Mouse (Mus musculus) liver (tissue): ENCODE results near the gene Zfp346.
"Not testable (repeated sequence)": the region's sequence is repeated elsewhere in the genome, so short reads cannot be mapped to it uniquely, and the experiment has no call there.

ENCODE experiments used
- DNase-seq: peaks from one replicate; pipeline ENCODE4 v3.0.0-alpha.2; 2020; ENCODE audit warnings: mixed read lengths

Gene Zfp346

DNA sequence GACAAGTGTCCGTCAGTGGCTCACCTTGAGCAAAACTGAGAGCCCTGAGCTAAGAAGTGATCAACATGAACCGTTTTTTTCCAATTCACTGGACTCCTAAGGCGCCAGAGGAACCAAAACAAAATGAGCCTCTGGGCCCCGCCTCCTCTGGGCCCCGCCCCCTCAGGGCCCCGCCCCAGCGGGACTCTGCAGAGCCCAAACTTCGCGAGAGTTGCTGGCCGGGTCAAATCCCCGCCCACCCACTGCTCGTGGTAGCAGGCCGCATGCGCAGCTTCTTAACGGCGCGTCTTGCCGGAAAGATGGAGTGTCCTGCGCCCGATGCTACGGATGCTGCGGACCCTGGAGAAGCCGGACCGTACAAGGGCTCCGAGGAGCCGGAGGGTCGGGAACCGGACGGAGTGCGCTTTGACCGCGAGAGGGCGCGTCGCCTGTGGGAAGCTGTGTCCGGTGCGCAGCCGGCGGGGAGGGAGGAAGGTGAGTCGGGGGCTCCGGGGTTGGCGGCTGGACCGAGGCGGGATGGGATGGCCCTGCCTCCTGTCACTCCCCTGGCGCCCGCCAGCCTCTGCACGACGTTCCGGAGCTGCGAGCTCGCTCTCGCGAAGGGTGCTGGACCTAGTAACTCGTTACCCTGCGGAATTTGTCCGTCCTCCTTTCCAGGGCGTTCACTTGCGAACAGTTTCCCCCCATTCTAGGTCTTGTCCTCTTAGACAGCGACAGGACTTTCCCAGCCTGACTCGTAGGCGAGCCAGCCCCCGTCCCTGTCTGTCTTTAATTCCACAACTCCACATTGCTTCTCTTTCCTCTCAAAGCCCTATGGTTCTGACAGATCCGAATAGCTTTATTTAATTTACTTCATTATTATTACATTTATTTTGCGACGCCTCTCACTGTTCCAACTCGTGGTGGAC is at the start of gene Zfp346:
Gene Zfp346, plus strand, starts transcription at position 267 of the 908 bp plus-strand sequence.
- DNase-seq = peak; percentile 99

DNA sequence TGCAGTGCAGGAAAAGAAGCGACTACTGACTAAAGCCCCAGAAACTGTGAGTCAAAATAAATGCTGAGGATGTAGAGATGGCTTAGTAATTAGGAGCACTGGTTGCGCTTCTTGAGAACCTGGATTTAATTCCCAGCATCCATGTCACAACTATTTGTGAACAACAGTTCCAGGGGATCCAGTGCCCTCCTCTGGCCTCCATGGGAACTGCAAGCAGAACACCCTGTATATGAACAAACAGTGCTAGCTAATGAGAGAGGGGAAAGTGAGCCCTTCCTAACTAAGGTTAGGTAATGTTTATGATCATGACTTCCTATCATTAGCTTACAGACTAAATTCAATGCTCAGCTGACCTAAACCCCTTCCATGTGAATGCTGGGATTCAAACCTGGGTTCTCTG is 47.1 kb upstream of the Zfp346 start:
- DNase-seq = peak; percentile 34

DNA sequence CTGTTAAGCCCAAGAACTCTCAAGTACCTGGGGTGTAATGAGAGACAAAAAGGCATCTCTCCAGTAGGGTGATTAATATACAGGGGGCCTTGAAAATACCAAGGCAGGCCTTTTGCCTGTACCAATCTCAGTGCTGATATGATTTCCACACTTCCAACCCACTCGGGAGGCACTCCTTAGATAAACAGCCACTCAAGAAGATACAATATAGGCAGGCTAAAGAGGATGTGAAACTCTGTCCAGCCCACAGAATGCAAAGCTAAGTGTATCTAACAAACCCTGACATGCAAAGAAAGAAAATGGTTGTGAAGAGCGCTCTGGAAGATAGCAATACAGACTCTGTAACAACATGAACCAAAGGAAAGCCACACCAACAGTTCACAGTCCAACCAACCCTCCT is 41.8 kb upstream of the Zfp346 start:
- no peak for DNase-seq

DNA sequence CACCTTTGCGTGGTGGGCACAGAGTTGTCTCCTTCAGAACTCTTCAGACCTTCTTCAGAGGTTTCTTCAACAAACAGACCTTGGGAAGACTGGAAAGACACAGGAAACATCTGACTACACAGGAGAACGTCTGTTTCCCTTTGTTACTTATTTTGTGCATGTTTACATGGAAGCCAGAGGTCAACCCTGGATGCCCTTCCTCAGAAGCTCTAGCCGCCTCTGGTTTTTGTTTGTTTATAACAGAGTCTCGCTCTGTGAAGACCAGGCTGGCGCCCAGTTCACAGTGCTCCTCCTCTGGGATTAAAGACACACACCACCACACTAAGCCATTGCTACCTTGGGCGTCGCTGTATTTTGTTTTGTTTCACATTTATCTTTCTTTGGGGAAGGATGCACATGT is 35.4 kb upstream of the Zfp346 start:
- DNase-seq = no peak

DNA sequence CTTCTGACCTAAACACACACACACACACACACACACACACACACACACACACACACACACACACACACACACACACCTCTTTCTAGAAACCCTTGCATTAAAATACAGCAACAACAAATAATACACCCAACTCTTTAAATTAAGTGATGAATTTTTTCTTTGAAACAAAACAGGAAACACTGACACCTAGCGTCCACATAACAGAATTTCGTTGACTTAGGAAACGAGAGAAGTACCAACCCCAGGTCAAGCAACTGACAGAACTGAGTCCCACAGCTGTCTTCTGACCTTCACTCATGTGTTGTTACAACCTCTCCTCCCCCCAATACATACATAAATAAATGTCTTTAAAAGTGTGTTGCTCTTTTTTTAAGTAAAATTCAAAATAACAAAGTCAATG is 33.8 kb upstream of the Zfp346 start:
- DNase-seq = no peak

DNA sequence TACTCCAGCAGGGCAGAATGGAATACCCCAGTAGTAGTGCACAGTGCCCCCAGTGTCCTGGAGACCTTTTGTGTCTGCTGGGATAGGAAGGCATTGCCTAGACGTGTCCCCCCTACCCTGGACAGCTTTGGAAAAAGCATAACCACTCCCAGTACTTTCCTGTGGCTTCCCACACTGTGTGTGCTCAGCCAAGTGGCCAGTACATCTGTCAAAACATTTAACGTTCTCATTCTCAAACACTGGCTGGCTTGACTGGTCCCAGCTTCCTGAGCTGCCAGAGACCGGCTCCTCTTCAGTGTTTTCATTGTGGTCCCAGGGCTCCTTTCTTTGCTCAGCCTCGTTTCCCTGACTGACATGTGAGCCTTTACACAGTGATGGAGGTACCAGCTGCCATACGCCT is 29.5 kb upstream of the Zfp346 start:
- DNase-seq = no peak

DNA sequence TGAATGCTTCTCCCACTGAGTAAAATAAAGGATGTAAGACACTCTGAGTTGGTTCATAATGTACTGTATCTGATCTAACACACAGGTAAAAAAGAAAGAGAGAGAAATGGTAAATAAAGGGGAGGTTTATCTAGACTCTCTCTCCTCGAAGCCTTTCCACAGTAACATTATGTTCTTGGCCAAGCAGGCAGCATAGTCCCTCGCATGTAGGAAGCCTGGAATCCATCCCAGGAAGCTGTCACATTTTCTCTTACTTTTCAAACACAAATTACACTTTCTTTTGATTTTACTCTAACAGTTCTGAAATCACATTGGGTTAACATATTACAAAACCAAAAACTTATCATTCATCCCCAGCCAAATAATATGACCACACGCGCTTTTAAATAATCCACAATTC is 12.5 kb upstream of the Zfp346 start:
- DNase-seq = no peak

DNA sequence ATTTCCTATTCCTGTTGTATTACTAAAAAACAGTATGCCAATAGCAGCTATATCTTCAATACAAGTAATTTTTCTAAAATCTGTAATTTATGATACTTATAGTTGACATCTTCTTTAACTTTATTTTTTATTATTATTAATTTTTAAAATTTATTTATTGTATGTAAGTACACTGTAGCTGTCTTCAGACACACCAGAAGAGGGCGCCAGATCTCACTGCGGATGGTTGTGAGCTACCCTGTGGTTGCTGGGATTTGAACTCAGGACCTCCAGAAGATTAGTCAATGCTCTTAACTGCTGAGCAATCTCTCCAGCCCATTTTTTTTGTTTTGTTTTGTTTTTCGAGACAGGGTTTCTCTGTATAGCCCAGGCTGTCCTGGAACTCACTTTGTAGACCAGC is 7.3 kb upstream of the Zfp346 start:
- not testable (repeated sequence) for DNase-seq

DNA sequence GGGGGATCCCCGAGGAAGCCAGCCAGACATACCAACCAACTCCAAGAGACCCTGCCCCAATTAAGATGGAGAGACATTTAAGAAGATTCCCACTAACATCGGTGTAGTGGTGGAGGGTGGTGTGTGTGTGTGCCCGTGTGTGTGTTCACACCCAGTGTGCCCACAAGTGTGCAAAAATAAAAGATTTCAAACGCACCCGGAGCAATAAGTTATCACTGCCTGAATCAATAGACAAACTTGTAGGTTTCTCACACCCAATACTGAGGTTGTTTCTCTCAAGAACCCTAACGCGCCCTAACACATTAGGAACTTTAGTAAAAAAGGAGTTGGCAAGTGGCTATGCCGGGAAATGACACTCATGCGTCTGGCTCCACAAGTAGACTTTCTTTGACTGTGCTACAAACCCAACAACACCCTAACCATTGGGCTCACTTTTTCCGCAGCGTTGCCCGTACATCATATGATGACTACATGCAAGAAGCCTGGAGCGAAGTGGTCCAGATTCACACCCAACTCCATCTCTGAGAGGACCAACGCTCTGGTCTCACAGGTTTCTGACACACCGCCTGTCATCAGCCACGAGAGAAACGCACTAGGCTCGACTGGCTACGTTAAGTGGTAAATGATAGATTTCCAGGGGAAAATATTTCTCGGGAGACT is 5.9 kb upstream of the Zfp346 start:
- peak; percentile 39 for DNase-seq

DNA sequence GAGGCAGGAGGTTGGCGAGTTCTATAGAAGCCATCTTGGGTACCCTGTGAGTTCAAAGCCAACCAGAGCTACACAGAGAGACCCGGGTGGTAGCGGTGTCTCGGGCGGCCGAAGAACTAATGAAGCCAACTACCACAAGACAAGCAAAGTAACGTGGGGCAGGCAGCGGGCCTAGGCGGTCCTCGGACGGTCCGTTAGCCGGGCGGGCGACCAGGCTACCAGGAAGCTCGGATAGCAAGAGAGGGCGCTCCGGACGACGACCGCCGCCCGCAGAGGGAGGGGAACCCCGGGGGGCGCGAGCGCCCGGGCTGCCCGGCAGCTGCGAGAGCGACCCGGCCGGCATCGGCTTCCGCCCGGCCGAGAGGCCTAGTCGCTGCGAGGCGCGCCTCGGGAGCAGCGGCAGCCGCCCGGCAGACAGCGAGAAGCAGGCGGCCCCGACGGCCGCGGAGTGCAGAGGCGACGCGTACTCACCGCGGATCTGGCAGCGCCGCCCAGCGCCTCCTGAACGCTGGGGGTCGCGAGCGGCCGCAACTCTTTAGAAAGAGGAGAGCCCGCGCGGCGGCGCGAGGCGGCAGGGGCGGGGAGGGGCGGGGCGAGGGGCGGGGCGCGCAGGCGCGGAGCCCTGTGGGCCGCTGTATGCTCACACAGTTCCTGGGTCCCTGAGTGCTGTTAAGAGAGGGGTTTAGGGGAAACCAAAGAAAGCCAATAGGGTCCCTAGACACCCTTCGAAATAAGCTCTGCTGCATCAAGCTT is 5.2 kb upstream of the Zfp346 start, which contains the start of gene Uimc1:
Gene Uimc1, minus strand, starts transcription at position 575 of the 753 bp plus-strand sequence.
- peak; percentile 93 for DNase-seq

DNA sequence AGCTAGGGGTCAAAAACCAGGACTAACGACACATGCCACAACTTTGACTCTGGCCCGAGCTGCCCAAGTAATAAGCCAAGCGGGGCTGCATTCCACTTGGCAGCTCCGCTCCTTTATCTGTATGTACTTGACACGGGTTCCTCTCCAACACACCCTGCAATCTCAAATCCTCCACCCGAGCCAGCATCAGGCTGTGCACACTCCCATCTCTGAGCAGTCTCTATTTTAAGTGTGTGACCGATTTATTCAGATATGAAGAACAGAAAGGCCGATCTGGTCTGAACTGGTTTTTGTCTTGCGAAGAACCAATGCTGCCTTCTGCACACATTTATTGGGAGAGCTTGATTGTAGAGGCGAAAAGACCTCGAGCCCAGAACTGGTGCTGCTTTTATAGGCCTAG is 3.5 kb upstream of the Zfp346 start:
- DNase-seq = no peak

DNA sequence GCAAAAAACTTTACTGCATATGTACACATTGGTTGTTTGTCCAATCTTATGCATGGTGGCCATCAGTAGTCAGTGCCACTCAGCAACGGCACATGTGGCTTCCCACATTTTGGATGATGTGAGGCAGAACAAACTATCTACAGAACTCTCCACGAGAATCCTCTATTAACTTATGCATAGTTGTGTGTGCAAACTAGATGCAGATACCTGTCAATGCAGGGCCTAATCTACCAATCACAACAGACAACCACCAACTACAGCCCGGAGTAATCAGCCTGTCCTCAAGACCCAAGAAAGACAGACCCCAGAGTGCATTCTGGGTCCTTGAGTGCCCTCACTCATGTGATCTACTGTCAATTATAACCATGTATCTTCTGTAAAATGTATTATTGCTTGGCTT is 2.7 kb upstream of the Zfp346 start:
- no peak for DNase-seq

DNA sequence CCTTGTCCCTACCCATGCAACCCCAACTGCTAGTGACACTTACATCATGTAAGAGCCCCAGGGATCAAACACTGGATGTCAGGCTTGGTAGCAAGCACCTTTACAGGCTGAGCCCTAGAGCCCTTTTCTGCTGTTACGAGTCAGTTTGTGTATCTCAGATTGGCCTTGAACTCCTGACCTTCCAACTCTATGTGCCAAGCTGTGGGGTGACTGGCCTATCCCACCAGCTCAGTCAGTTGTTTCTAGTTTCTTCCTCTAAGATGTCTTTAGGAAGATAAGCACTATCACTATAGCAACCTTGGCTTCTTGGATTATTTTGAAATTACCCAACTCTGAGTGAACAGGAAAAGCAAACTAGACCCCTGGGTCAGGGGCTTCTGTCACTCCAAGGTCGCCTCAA is 1.8 kb upstream of the Zfp346 start:
- DNase-seq = no peak

DNA sequence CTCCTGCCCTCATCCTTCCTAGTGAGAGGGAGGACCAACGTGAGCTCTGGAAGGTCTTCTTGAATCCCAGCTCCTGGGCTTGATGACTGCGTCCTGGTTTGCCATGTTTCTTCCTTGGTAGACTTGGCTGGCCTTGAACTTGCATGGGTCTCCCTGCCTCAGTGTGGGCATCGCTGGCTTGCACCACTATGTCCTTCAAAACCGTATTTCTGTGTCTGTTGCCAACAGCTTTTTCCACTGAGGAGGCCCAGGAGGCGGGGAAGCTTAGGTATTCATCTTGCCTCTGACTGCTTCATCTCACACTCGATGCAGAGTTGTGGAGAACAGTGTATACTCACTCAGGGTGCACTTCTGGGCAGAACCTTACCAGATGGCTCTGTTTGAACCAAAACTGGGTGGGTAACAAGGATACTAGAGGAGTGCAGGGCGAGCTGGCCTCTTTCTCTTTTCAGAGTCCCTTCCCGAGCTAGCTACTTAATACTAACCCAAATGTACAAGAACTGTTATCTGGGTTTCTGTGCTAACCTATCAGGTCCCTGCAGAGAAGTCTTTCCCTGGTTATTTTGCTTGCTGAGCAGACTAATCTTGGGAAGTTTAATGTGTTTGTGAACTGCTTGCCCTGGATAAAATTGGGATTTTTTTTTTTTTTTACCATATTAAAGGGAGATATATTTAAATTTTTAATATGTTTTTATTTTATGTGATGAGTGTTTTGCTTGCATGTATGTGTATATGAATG is 1.0 kb downstream of the Zfp346 start:
- DNase-seq = peak; percentile 24

DNA sequence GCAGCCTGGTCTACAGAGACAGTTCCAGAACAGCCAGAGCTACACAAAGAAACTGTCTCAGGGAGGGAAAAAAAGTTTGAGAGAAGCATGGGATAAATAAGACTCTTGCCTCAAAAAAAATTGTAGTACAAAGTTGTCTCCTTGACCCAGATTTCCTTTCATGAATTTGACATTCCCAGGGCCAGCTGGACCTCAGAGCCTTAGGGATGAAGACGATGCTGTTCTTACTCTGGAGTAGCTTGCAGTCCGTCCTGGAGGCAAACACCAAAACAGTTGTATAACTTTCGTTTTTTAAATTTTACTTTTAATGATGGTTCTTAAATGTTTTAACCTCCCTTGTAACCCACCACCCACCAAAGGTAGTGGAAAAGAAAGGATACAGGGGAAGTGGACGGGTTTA is 2.0 kb downstream of the Zfp346 start:
- no peak for DNase-seq

DNA sequence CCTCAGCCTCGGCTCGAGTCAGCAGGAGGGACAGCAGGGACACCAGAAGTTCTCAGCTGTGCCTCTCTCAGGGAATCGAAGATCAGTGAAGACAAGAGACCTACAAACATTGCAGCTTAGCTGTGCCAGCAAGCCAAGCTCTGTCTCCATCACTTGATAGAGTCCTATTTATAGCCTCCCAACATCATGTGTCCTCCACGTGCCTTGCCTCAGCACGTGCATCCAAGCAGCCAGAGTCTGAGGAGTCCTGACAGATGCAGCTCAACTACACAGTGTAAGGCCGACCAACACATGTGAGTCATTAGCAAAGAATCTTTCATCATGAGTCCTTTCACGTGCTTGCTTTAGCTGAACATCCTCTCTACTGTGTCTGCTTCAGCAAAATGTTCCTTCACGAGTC is 2.6 kb downstream of the Zfp346 start:
- DNase-seq = no peak

DNA sequence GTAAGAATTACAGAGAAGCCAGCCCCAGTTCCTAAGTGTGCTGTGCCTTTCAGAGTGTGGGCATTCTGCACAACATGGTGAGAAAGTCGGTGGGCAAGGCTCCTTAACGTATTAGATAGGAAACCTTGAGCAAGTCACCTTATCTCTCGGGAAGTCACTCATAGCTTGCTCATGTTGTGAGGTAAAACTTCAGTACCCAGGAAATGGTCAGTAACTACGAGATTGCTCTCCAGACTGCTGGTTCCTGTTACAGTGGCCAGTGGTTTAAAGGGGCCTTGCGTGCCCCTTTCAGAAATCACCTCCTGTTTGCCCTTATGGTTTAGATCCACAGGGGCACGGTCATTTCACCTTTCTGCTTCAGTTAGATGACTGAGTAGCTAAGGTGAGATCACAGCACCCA is 9.3 kb downstream of the Zfp346 start:
- DNase-seq = no peak

DNA sequence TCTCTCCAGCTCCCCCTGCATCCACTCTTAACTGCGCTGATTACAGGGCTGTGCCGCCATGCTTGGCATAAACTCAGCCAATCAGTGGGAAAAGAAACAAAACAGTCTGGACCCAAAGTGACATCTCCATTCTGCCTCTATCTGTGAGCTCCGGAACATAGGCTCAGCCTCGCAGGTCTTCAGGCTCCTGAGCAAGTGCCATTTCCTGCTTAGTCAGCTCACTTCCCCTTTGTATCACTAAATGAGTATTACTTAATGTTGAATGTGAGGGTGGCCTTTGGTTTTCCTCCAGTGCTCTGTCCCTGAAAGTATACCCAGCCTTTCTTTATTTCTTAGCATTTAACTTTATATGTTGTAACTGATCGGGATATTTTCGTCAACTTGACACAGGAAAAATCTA is 19.8 kb downstream of the Zfp346 start:
- DNase-seq = no peak

DNA sequence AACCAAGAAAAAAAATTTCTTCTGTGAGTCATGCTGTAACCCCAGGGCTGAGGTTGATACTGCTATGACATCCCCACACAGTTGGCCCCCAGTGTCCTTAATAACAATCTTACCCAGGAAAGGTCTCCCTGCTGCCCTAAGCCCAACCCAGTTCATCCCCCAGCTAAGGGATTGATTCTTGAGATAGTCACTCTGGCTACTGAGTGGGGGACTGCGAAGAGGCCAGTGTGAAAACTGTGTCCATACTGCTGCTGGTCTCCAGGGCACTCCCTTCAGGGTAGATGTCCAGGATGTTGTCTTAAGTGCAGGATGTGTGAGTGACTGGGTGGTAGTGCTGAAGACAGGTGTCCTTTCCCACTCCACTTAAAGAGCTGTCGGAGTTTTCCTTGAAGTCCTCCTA is 28.3 kb downstream of the Zfp346 start, which contains the start of gene Gm17617:
Gene Gm17617, minus strand, starts transcription at position 101 of the 400 bp plus-strand sequence.
- no peak for DNase-seq

DNA sequence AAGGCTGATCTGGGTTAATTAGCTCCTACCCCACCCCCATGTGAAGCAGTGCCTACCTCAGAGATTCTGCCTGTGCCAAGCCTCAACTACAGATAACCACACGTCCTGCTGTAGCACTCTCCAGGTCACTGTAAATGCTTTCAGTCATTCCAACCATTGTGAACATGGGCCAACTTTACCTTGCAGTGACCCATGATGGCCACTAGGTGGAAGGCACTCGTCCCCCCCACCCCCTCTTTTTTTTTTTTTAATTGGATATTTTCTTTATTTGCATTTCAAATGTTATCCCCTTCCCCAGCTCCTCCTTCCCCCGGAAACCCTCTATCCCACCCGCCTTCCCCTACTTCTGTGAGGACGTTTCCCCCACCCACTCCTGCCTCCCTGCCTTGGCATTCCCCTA is 30.3 kb downstream of the Zfp346 start:
- DNase-seq = no peak

DNA sequence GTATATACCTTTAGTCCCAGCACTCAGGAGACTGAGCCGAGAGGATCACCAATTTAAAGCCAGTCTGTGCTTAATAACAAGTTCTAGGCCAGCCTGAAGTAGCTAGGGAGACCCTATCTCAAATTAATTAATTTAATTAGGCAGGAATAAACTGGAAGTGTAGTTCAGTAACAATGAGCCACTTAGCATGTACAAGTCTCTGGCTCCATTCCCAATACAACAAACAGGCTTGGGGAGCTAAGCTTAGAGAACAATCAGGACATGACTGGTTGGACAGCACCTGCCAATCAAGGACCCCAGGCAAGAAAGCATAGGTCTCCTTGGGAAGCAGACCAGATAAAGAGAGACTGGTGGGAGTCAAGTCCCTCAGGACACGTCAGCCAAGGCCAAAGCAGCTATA is 35.2 kb downstream of the Zfp346 start:
- DNase-seq = no peak

DNA sequence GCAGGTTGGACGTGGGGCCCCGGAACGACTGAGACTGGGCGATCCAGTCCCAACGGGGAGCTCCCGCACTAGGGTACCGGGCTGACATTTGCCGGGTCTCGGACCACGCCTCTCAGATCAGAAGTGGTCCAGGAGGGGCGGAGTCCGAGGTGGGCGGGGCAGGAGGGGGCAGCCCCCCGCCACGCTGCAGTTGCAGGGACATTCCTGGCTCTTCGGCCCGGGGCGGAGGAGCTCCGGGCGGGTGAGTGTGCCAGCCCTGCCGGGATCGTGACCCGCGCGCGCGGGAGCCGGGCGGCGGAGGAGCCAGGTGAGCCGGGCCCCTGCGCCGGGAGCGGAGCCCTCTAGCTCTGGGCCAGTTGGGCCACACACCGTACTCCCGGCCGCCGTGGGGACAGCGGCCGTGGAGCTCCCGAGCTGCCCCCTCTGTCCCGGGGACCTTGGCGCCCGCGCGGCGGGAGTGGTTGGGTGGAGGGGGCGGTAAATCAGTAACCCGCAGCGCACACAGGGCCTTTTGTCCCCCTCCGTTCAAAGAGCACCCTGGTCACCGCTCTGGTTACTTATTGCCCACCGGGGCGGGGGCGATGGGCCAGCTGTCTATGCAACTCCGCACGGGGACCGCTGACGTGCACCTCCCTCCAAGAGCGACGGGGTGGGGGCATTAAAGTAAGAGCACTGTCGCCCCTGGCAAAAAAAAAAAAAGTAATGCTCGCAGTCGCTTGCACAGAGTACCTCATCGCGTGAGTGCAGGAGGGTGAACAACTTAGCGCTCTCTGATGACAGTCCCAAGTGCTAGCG is 47.7 kb downstream of the Zfp346 start, which contains the start of gene Fgfr4:
Gene Fgfr4, plus strand, starts transcription at position 20 of the 795 bp plus-strand sequence.
- peak; percentile 70 for DNase-seq
